ENCODE assay signal across 1 mouse cellular context in the genomic region with DNA sequence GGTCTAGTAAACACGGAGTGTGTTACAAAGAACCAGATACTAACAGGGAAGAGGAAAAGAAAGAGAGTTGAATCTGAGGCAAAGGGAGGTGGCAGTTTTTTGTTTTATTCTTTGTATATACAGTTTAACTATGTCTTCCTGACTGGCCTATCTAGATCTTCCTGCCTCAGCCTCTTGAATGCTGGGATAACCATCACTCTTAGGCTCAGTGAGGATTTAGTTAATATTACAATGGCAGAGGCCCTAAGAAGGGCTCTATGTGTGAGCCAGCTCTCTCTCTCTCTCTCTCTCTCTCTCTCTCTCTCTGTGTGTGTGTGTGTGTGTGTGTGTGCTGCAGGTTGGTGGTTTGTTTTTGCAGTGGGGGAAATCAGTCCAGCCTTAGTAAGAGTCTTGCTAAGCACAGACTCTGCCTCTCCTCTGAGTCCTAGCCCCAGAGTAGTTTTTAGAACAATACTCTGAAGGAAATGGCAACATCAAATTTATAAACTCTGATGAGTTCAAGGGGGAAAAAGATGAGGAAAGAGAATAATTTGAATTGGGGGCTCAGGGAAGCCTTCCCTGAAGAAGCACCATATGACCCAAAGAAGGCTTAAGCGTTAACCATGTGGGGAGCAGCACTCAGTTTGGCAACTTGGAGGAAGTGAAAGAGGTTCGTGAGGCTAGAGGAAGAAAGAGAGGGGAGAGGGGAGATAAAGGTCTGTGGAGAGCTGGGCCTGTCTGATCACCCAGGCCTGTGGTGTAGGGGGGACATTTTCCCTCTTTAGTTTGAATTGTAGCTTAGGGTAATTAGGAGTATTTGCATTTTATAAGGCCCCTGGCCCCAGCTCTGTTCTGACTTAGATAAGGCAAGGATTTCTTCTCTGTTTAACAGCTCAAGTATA.
TF ChIP-seq lines count a peak whose summit lies in the region.

No protein-coding gene starts in this region.

TF ChIP-seq in MEL, 35 proteins besides CTCF, POLR2A, EP300 and RAD21 (continued from another document):
- TF ChIP-seq MAFK (IDR thresholded peaks at IDR 0.05; ENCODE audit: borderline replicate concordance, low read depth, low read length) = no peak
- TF ChIP-seq ELF1 (IDR thresholded peaks at IDR 0.05; ENCODE audit: low read depth, low read length) = 0 out of 2 replicates have a peak, but pooled peaks have one; percentile 36
- TF ChIP-seq BHLHE40 (IDR thresholded peaks at IDR 0.05; ENCODE audit: borderline replicate concordance, low read depth, low read length) = no peak
- TF ChIP-seq JUND (IDR thresholded peaks at IDR 0.05; ENCODE audit: low read depth, low read length) = peak; percentile 87; the same call in 1 of the 2 replicates
- TF ChIP-seq CHD1 (IDR thresholded peaks at IDR 0.05; ENCODE audit: low read depth, low read length) = peak; percentile 62
- peak; percentile 81 for TF ChIP-seq TCF12 (IDR thresholded peaks at IDR 0.05; ENCODE audit: low read depth, low read length)
- TF ChIP-seq MEF2A (IDR thresholded peaks at IDR 0.05; ENCODE audit: extremely low read depth, insufficient replicate concordance, low read depth, low read length, poor library complexity, severe bottlenecking) = no peak
- no peak for TF ChIP-seq MYB (IDR thresholded peaks at IDR 0.05; ENCODE audit: low read depth, low read length)
- TF ChIP-seq ETS1 (IDR thresholded peaks at IDR 0.05; ENCODE audit: low read depth, low read length) = peak; percentile 63
- TF ChIP-seq RCOR1 (IDR thresholded peaks at IDR 0.05; ENCODE audit: low read depth, low read length) = peak; percentile 65
- TF ChIP-seq UBTF (IDR thresholded peaks at IDR 0.05; ENCODE audit: borderline replicate concordance, insufficient read depth, low read depth, low read length) = no peak
- TF ChIP-seq POLR2AphosphoS2 (IDR thresholded peaks at IDR 0.05; ENCODE audit: low read length) = 0 out of 2 replicates have a peak, but pooled peaks have one; percentile 48
- TF ChIP-seq POLR2AphosphoS5 (IDR thresholded peaks at IDR 0.05; ENCODE audit: borderline replicate concordance, low read depth, low read length) = no peak
- TF ChIP-seq ZNF384 (IDR thresholded peaks at IDR 0.05; ENCODE audit: low read depth, low read length) = 0 out of 2 replicates have a peak, but pooled peaks have one; percentile 17
- peak; percentile 72 for TF ChIP-seq TAL1 (IDR thresholded peaks at IDR 0.05; ENCODE audit: low read length)
- TF ChIP-seq NELFE (IDR thresholded peaks at IDR 0.05; ENCODE audit: low read depth, low read length) = peak; percentile 51
- TF ChIP-seq NRF1 (IDR thresholded peaks at IDR 0.05; ENCODE audit: insufficient read depth, low read depth, low read length, poor library complexity, severe bottlenecking) = no peak
- TF ChIP-seq MAX (IDR thresholded peaks at IDR 0.05; ENCODE audit: low read length) = peak; percentile 77
- peak; percentile 31; the same call in 1 of the 2 replicates for TF ChIP-seq TBP (IDR thresholded peaks at IDR 0.05; ENCODE audit: low read depth, low read length)
- peak; percentile 83; the same call in 1 of the 2 replicates for TF ChIP-seq MYC (IDR thresholded peaks at IDR 0.05; ENCODE audit: low read depth, low read length)
- no peak for TF ChIP-seq E2F4 (IDR thresholded peaks at IDR 0.05; ENCODE audit: borderline replicate concordance, low read depth, low read length)
- TF ChIP-seq ZKSCAN1 (IDR thresholded peaks at IDR 0.05; ENCODE audit: low read depth, low read length) = no peak
- TF ChIP-seq MAZ (IDR thresholded peaks at IDR 0.05; ENCODE audit: low read depth, low read length) = peak; percentile 80
- 0 out of 2 replicates have a peak, but pooled peaks have one; percentile 61 for TF ChIP-seq ZMIZ1 (IDR thresholded peaks at IDR 0.05; ENCODE audit: low read depth, low read length)
- TF ChIP-seq SMC3 (IDR thresholded peaks at IDR 0.05; ENCODE audit: low read depth, low read length) = no peak
TF ChIP-seq in MEL: peak in this region for 20.
